Mouse (Mus musculus): Measurements from ENCODE around the gene Six2. TPM values are rescaled to one million over a fixed set of nuclear protein-coding genes. Genes with fewer than 3 reads are reported as not detected.

Six2 gene
- polyA plus RNA-seq, 1 experiment from 2014 or later, result not detected

DNA sequence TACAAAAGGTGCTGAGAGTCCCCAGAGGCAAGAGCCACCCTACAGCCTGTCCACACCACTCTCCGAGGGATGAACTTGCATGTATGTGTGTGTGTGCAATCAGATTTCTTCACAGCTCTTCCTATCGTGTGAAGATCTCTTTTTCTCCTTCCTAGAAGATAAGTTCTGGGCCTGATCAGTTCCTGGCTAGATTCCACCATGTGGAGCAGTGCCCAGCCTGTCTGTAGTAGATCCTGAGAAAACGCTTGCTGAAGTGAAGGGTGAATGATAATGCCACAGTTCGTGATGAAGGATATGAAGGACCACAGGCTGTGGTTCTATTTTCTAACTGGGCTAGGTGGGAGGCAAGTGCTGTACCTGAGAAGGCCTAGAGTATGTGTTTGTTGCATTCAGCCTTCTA, 12.0 kb upstream of the Six2 start:
- H3K4me2 ChIP-seq (ENCODE audit: low read depth, low read length), result no peak overlapping the region
- no peaks in the 10 kb centered on the region for H3K4me1 ChIP-seq (ENCODE audit: insufficient read depth)
- no peak overlapping the region for H3K9ac ChIP-seq (replicated peaks)
- no peaks in the 10 kb centered on the region for H3K9me3 ChIP-seq (ENCODE audit: low read length)
- TF ChIP-seq EP300 (IDR thresholded peaks at IDR 0.05; ENCODE audit: low read depth) (no peak), CTCF (IDR thresholded peaks at IDR 0.05; ENCODE audit: low read depth) (no peak)
- DNase-seq, result no peak
- no peak overlapping the region for H3K27ac ChIP-seq (ENCODE audit: low read depth)
- ATAC-seq, result no peak
- peaks cover 8% of the 10 kb centered on the region for H3K27me3 ChIP-seq (ENCODE audit: insufficient read depth, low read length)
- no peaks in the 10 kb centered on the region for H3K36me3 ChIP-seq (replicated peaks; ENCODE audit: insufficient read depth, low read length)
- WGBS (ENCODE audit: insufficient replicate concordance), result 54% methylated on average over 4 of the region's 4 CpGs
- no peak overlapping the region for H3K4me3 ChIP-seq (ENCODE audit: low read depth, low read length)

GRCm38 (mm10) chr17:85698643-85699042, 10.6 kb upstream of the Six2 start:
- WGBS (ENCODE audit: insufficient replicate concordance), result 61% methylated on average over 6 of the region's 6 CpGs
- no peak for TF ChIP-seq CTCF (IDR thresholded peaks at IDR 0.05; ENCODE audit: low read depth)

GRCm38 (mm10) chr17:85697976-85698375, 9.9 kb upstream of the Six2 start:
- H3K9ac ChIP-seq (replicated peaks), result no peak overlapping the region
- H3K36me3 ChIP-seq (replicated peaks; ENCODE audit: insufficient read depth, low read length), result no peaks in the 10 kb centered on the region
- no peaks in the 10 kb centered on the region for H3K9me3 ChIP-seq (ENCODE audit: low read length)
- ATAC-seq, result no peak
- H3K4me2 ChIP-seq (ENCODE audit: low read depth, low read length), result no peak overlapping the region
- no peak for TF ChIP-seq CTCF (IDR thresholded peaks at IDR 0.05; ENCODE audit: low read depth)
- no peak for TF ChIP-seq EP300 (IDR thresholded peaks at IDR 0.05; ENCODE audit: low read depth)
- H3K27me3 ChIP-seq (ENCODE audit: insufficient read depth, low read length), result peaks cover 23% of the 10 kb centered on the region
- H3K27ac ChIP-seq (ENCODE audit: low read depth), result no peak overlapping the region
- WGBS (ENCODE audit: insufficient replicate concordance), result 65% methylated on average over 1 of the region's 1 CpGs
- H3K4me1 ChIP-seq (ENCODE audit: insufficient read depth), result no peaks in the 10 kb centered on the region
- no peak for DNase-seq
- H3K4me3 ChIP-seq (ENCODE audit: low read depth, low read length), result no peak overlapping the region

More at GRCm38 (mm10) chr17:85698643-85699042, 10.6 kb upstream of the Six2 start:
- DNase-seq (no peak), ATAC-seq (no peak)
- Histone ChIP-seq H3K27ac (ENCODE audit: low read depth) (no peak overlapping the region), H3K27me3 (ENCODE audit: insufficient read depth, low read length) (peaks cover 18% of the 10 kb centered on the region), H3K4me2 (ENCODE audit: low read depth, low read length) (no peak overlapping the region), H3K9ac (replicated peaks) (no peak overlapping the region), H3K4me3 (ENCODE audit: low read depth, low read length) (no peak overlapping the region), H3K36me3 (replicated peaks; ENCODE audit: insufficient read depth, low read length) (no peaks in the 10 kb centered on the region), H3K9me3 (ENCODE audit: low read length) (no peaks in the 10 kb centered on the region), H3K4me1 (ENCODE audit: insufficient read depth) (no peaks in the 10 kb centered on the region)

GRCm38 (mm10) chr17:85694499-85694898, 6.4 kb upstream of the Six2 start:
- no peak for DNase-seq
- 77% methylated on average over 6 of the region's 6 CpGs for WGBS (ENCODE audit: insufficient replicate concordance)

DNA sequence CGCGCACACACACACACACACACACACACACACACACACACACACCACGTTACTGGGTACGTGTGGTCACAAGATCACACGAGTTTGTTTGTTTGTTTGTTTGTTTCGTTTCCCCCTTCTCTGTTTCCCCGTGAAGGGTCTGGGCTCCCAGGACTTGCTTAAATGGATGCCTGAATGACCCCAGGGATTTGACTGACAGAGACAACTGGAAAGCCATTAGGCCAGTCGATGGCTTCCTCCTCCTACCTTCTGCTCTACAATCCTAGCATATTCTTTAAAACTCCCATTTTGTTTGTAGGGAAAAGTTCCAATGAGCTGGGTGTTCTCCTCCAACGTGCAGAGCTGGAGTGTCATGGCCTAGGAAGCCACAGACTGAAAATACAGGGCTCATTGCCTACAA, 5.0 kb upstream of the Six2 start:
- Histone ChIP-seq H3K4me2 (ENCODE audit: low read depth, low read length) (no peak overlapping the region), H3K36me3 (replicated peaks; ENCODE audit: insufficient read depth, low read length) (no peaks in the 10 kb centered on the region), H3K9me3 (ENCODE audit: low read length) (no peaks in the 10 kb centered on the region), H3K4me3 (ENCODE audit: low read depth, low read length) (no peak overlapping the region), H3K9ac (replicated peaks) (no peak overlapping the region), H3K27me3 (ENCODE audit: insufficient read depth, low read length) (peaks cover 72% of the 10 kb centered on the region), H3K4me1 (ENCODE audit: insufficient read depth) (0 out of 2 replicates have a peak, but pooled peaks cover 10% of the 10 kb centered on the region), H3K27ac (ENCODE audit: low read depth) (no peak overlapping the region)
- WGBS (ENCODE audit: insufficient replicate concordance), result 7% methylated on average over 9 of the region's 9 CpGs
- TF ChIP-seq CTCF (IDR thresholded peaks at IDR 0.05; ENCODE audit: low read depth), result no peak
- TF ChIP-seq EP300 (IDR thresholded peaks at IDR 0.05; ENCODE audit: low read depth), result no peak
- DNase-seq, result no peak
- no peak for ATAC-seq

More at GRCm38 (mm10) chr17:85694499-85694898, 6.4 kb upstream of the Six2 start:
- H3K27me3 ChIP-seq (ENCODE audit: insufficient read depth, low read length), result peaks cover 58% of the 10 kb centered on the region
- no peak overlapping the region for H3K4me2 ChIP-seq (ENCODE audit: low read depth, low read length)
- TF ChIP-seq EP300 (IDR thresholded peaks at IDR 0.05; ENCODE audit: low read depth) (no peak), CTCF (IDR thresholded peaks at IDR 0.05; ENCODE audit: low read depth) (peak; percentile 38)
- no peak for ATAC-seq
- no peaks in the 10 kb centered on the region for H3K4me1 ChIP-seq (ENCODE audit: insufficient read depth)
- H3K36me3 ChIP-seq (replicated peaks; ENCODE audit: insufficient read depth, low read length), result no peaks in the 10 kb centered on the region
- no peak overlapping the region for H3K27ac ChIP-seq (ENCODE audit: low read depth)
- H3K4me3 ChIP-seq (ENCODE audit: low read depth, low read length), result no peak overlapping the region
- H3K9me3 ChIP-seq (ENCODE audit: low read length), result no peaks in the 10 kb centered on the region
- H3K9ac ChIP-seq (replicated peaks), result no peak overlapping the region

GRCm38 (mm10) chr17:85692594-85692993, 4.5 kb upstream of the Six2 start:
- no peak for TF ChIP-seq EP300 (IDR thresholded peaks at IDR 0.05; ENCODE audit: low read depth)
- TF ChIP-seq CTCF (IDR thresholded peaks at IDR 0.05; ENCODE audit: low read depth), result no peak
- Histone ChIP-seq H3K36me3 (replicated peaks; ENCODE audit: insufficient read depth, low read length) (no peaks in the 10 kb centered on the region), H3K4me3 (ENCODE audit: low read depth, low read length) (no peak overlapping the region), H3K4me1 (ENCODE audit: insufficient read depth) (peaks cover 14% of the 10 kb centered on the region; the same call in 1 of the 2 replicates), H3K4me2 (ENCODE audit: low read depth, low read length) (no peak overlapping the region), H3K27me3 (ENCODE audit: insufficient read depth, low read length) (peaks cover 72% of the 10 kb centered on the region), H3K9me3 (ENCODE audit: low read length) (no peaks in the 10 kb centered on the region), H3K9ac (replicated peaks) (no peak overlapping the region), H3K27ac (ENCODE audit: low read depth) (no peak overlapping the region)
- ATAC-seq (no peak), DNase-seq (no peak)
- WGBS (ENCODE audit: insufficient replicate concordance), result 2% methylated on average over 23 of the region's 23 CpGs
